Mouse (Mus musculus): ENCODE measurements around the gene Abca13. TPM values are rescaled to one million over a fixed set of nuclear protein-coding genes. Genes with fewer than 3 reads are reported as not detected.
"Not testable (repeated sequence)": the region's sequence is repeated elsewhere in the genome, so short reads cannot be mapped to it uniquely, and the experiment has no call there.

The Abca13 gene
- polyA plus RNA-seq, 1 experiment from 2014 or later = 0.13 TPM

DNA sequence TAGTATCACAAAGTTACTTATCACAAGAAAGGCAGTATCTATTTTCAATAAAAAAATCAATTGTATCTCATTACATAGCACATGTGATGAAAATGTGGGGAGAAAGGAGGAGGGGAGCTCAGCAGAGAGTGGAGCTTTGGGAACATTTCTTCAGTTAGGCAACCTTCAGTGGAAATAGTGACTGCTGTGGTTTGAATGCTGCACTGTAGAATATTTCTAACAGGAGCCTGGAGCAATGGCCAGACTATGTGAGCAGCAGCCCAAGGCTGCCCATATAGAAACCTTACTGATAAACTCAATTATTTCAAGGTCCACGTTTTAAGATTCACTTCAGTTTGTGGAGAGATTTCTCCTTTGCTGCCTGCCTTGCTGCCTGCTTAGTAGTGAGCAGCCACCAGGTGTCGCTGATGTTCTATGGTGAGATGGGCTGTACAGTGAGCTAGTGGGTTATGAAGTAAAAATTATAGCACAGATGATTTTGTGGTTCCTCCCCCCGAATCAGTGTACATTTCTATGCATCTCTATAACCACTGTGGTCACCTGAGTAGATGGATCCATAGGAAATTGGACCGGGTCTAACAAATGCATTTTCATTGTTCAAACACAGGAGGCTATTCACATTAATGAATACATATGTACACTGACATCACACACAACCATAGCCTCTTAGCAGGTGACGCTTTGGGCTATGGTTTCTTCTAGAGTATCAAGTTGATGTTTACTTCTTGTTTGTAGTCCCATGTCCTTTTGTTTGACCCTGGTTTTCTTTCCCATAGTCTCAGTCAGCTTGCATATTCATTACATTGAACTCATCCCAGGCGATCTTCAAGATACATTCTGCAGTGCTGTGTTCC lies 125.6 kb downstream of the Abca13 start:
- Histone ChIP-seq H3K4me2 (ENCODE audit: low read depth, low read length) (no peak overlapping the region), H3K27ac (ENCODE audit: low read length) (no peak overlapping the region), H3K4me3 (ENCODE audit: low read length) (no peak overlapping the region), H3K4me1 (replicated peaks; ENCODE audit: control insufficient read depth, insufficient read depth, low read length) (no peaks in the 10 kb centered on the region), H3K27me3 (ENCODE audit: control insufficient read depth, insufficient read depth, low read depth, low read length) (no peaks in the 10 kb centered on the region), H3K9ac (ENCODE audit: low read length) (no peak overlapping the region), H3K9me3 (ENCODE audit: control insufficient read depth, low read length) (no peaks in the 10 kb centered on the region), H3K36me3 (ENCODE audit: control insufficient read depth, insufficient read depth, low read length) (no peaks in the 10 kb centered on the region)
- peak; percentile 65; the same call in 1 of the 2 replicates for ATAC-seq (ENCODE audit: low read depth)
- WGBS = 28% methylated on average over 6 of the region's 6 CpGs

DNA sequence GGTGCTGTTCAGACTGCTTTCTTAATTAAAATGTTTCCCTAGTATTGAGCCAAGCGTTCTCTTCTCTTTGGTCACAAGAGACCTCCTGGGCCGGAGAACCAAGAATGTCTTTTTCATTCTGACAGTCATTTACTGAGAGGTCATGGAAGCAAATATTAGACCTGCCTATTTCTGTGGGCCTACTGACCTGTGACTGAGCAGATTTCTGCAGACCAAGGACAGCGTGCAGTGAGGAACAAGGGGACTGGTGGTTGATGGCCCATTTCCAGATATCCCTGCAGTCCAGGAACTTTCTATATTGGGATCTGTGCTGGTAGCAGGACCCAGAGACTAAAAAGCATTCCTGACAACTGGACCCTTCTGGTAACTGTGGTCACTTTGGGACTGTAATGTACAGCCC lies 146.4 kb downstream of the Abca13 start:
- no peak overlapping the region for H3K4me3 ChIP-seq (ENCODE audit: low read length)
- H3K4me2 ChIP-seq (ENCODE audit: low read depth, low read length) = no peak overlapping the region
- 73% methylated on average over 3 of the region's 3 CpGs for WGBS
- H3K27ac ChIP-seq (ENCODE audit: low read length) = no peak overlapping the region
- no peaks in the 10 kb centered on the region for H3K27me3 ChIP-seq (ENCODE audit: control insufficient read depth, insufficient read depth, low read depth, low read length)
- H3K4me1 ChIP-seq (replicated peaks; ENCODE audit: control insufficient read depth, insufficient read depth, low read length) = no peaks in the 10 kb centered on the region
- H3K9ac ChIP-seq (ENCODE audit: low read length) = no peak overlapping the region
- H3K36me3 ChIP-seq (ENCODE audit: control insufficient read depth, insufficient read depth, low read length) = no peaks in the 10 kb centered on the region
- H3K9me3 ChIP-seq (ENCODE audit: control insufficient read depth, low read length) = no peaks in the 10 kb centered on the region
- ATAC-seq (ENCODE audit: low read depth) = no peak

DNA sequence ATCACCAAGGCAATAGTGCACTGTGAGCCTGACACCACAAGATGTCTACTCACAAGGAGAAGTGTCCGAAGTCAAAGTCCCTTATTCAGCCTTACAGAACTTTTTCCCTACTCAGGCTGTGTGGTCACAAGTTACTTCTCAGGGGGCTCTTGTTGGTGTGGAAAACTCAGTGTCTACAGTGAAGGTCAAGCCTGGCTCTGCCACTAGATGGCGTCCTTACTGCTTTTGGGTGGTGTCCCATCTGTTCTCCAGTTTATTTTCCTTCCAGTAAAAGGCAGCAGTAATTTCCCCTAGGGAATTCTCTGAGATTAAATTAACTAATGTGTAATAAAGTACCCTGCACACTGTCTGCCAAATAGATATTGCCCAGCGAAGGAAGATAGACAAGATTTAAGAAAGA lies 156.0 kb downstream of the Abca13 start:
- Histone ChIP-seq H3K4me3 (ENCODE audit: low read length) (no peak overlapping the region), H3K4me2 (ENCODE audit: low read depth, low read length) (no peak overlapping the region), H3K9me3 (ENCODE audit: control insufficient read depth, low read length) (no peaks in the 10 kb centered on the region), H3K27me3 (ENCODE audit: control insufficient read depth, insufficient read depth, low read depth, low read length) (no peaks in the 10 kb centered on the region), H3K27ac (ENCODE audit: low read length) (no peak overlapping the region), H3K9ac (ENCODE audit: low read length) (no peak overlapping the region), H3K36me3 (ENCODE audit: control insufficient read depth, insufficient read depth, low read length) (no peaks in the 10 kb centered on the region), H3K4me1 (replicated peaks; ENCODE audit: control insufficient read depth, insufficient read depth, low read length) (no peaks in the 10 kb centered on the region)
- no peak for ATAC-seq (ENCODE audit: low read depth)
- 50% methylated on average over 3 of the region's 3 CpGs for WGBS

DNA sequence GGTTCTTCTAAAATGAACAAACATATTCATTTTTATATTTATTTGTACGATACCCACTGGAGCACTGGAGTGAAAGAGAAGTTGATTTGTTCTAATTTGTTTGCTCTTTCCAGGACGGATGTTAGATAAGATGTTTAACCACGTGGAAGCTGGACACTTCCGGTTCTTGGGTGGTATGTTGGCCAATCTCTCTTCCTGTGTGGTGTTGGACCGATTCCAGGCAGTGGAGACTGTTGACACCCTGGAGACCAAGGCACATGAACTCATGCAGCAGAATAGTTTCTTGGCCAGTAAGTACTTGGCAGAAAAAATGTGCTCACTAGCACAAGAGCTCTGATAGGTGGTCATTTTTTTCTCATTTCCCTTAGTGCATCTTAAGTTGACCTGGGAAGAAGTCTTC lies 181.4 kb downstream of the Abca13 start:
- Histone ChIP-seq H3K4me2 (ENCODE audit: low read depth, low read length) (no peak overlapping the region), H3K4me3 (ENCODE audit: low read length) (no peak overlapping the region), H3K27ac (ENCODE audit: low read length) (no peak overlapping the region), H3K4me1 (replicated peaks; ENCODE audit: control insufficient read depth, insufficient read depth, low read length) (no peaks in the 10 kb centered on the region; the same call in 1 of the 2 replicates), H3K36me3 (ENCODE audit: control insufficient read depth, insufficient read depth, low read length) (no peaks in the 10 kb centered on the region), H3K9me3 (ENCODE audit: control insufficient read depth, low read length) (no peaks in the 10 kb centered on the region), H3K27me3 (ENCODE audit: control insufficient read depth, insufficient read depth, low read depth, low read length) (no peaks in the 10 kb centered on the region), H3K9ac (ENCODE audit: low read length) (no peak overlapping the region)
- WGBS = 24% methylated on average over 5 of the region's 5 CpGs
- 0 out of 2 replicates have a peak, but pooled peaks have one; percentile 36 for ATAC-seq (ENCODE audit: low read depth)

DNA sequence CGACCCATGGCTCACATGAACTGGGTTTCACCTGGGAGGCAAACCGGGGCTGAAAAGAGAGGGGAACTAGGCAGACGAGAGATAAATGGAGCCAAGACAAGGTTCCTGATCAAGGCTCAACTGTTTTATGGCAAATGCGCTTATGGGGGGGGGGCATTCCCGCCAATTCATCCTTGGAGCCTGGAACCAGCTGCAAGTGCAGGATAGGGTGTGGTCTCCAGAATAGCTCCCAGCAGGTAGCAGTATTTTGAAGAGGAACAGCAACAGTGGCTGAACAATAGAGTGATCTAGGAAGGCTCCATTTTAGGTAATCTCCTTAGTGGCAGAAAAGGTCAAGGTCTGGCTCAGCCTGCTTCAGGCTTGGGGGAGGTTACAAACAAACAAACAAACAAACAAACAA lies 182.7 kb downstream of the Abca13 start:
- H3K27ac ChIP-seq (ENCODE audit: low read length); ATAC-seq (ENCODE audit: low read depth); H3K27me3 ChIP-seq (ENCODE audit: control insufficient read depth, insufficient read depth, low read depth, low read length); H3K36me3 ChIP-seq (ENCODE audit: control insufficient read depth, insufficient read depth, low read length); H3K9ac ChIP-seq (ENCODE audit: low read length); H3K4me1 ChIP-seq (replicated peaks; ENCODE audit: control insufficient read depth, insufficient read depth, low read length); H3K9me3 ChIP-seq (ENCODE audit: control insufficient read depth, low read length); H3K4me3 ChIP-seq (ENCODE audit: low read length); H3K4me2 ChIP-seq (ENCODE audit: low read depth, low read length): not testable (repeated sequence)
- 81% methylated on average over 5 of the region's 5 CpGs for WGBS

DNA sequence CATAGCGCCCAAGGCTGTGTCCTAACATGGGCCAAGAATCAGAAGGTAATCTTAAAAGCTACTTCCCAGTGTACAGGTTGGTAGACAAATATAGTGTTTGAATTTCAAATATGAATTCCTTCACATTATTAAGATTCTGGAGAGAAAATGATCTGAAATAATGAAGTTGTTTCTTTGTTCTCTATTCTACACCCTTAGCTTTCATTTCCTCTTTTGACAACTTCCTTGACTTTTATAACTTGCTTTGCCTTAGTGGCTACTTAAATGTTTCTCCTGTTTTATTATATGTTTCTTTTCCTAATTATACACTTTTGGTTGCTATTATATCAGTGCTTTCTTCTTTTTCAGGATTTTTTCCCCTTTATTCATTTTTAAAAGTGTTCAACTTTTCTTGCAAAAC lies 196.8 kb downstream of the Abca13 start:
- H3K27me3 ChIP-seq (ENCODE audit: control insufficient read depth, insufficient read depth, low read depth, low read length) = no peaks in the 10 kb centered on the region
- H3K27ac ChIP-seq (ENCODE audit: low read length) = no peak overlapping the region
- no peak overlapping the region for H3K9ac ChIP-seq (ENCODE audit: low read length)
- H3K4me1 ChIP-seq (replicated peaks; ENCODE audit: control insufficient read depth, insufficient read depth, low read length) = no peaks in the 10 kb centered on the region
- no peak for ATAC-seq (ENCODE audit: low read depth)
- H3K4me3 ChIP-seq (ENCODE audit: low read length) = no peak overlapping the region
- no peaks in the 10 kb centered on the region for H3K9me3 ChIP-seq (ENCODE audit: control insufficient read depth, low read length)
- H3K36me3 ChIP-seq (ENCODE audit: control insufficient read depth, insufficient read depth, low read length) = no peaks in the 10 kb centered on the region
- WGBS = 67% methylated on average over 1 of the region's 1 CpGs
- no peak overlapping the region for H3K4me2 ChIP-seq (ENCODE audit: low read depth, low read length)

DNA sequence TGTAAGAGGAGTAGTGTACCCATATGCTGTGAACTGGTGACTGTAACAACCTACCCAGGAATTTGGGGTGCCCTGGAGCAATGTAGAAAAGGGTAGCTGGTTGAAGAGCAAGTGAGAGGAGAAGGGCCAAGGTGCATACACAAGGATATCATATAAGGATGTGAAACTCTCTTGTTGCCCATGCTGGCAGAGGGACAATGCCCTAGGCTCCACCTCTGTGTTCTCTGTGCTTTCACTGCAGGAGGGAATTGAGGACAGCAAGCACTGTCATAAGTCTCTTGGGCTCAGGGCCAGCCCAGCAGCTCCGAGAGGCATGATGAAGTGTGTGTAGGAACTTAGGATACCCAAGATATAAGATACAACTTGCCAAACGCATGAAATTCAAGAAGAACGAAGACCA lies 225.2 kb downstream of the Abca13 start:
- Histone ChIP-seq H3K27ac (ENCODE audit: low read length) (no peak overlapping the region), H3K9ac (ENCODE audit: low read length) (no peak overlapping the region), H3K4me3 (ENCODE audit: low read length) (no peak overlapping the region), H3K4me1 (replicated peaks; ENCODE audit: control insufficient read depth, insufficient read depth, low read length) (no peaks in the 10 kb centered on the region), H3K27me3 (ENCODE audit: control insufficient read depth, insufficient read depth, low read depth, low read length) (no peaks in the 10 kb centered on the region), H3K4me2 (ENCODE audit: low read depth, low read length) (no peak overlapping the region), H3K9me3 (ENCODE audit: control insufficient read depth, low read length) (no peaks in the 10 kb centered on the region), H3K36me3 (ENCODE audit: control insufficient read depth, insufficient read depth, low read length) (no peaks in the 10 kb centered on the region)
- no peak for ATAC-seq (ENCODE audit: low read depth)
- WGBS = 66% methylated on average over 3 of the region's 3 CpGs

DNA sequence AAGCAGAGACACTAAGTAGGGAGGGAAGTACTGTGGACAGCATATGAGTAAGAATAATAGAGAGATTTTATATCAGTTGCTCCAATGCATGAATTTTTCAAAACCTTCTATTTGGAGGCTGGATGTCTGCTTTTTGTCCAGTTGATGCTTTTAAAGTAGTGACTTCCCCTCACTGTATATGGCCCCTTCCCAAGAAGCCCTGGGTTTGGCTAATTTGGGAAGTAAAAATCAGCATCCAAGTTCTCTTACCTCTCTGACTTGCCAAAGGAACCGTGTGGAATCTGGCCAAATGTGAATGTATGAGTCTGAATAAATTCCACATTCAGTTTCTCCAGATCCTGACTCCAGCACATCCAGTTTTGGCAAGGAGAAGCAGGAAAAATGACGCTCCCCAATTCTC lies 228.5 kb downstream of the Abca13 start:
- H3K9ac ChIP-seq (ENCODE audit: low read length) = no peak overlapping the region
- no peaks in the 10 kb centered on the region for H3K4me1 ChIP-seq (replicated peaks; ENCODE audit: control insufficient read depth, insufficient read depth, low read length)
- no peak overlapping the region for H3K4me2 ChIP-seq (ENCODE audit: low read depth, low read length)
- ATAC-seq (ENCODE audit: low read depth) = no peak
- no peaks in the 10 kb centered on the region for H3K36me3 ChIP-seq (ENCODE audit: control insufficient read depth, insufficient read depth, low read length)
- no peak overlapping the region for H3K27ac ChIP-seq (ENCODE audit: low read length)
- WGBS = 29% methylated on average over 2 of the region's 2 CpGs
- no peak overlapping the region for H3K4me3 ChIP-seq (ENCODE audit: low read length)
- H3K27me3 ChIP-seq (ENCODE audit: control insufficient read depth, insufficient read depth, low read depth, low read length) = no peaks in the 10 kb centered on the region
- H3K9me3 ChIP-seq (ENCODE audit: control insufficient read depth, low read length) = no peaks in the 10 kb centered on the region

DNA sequence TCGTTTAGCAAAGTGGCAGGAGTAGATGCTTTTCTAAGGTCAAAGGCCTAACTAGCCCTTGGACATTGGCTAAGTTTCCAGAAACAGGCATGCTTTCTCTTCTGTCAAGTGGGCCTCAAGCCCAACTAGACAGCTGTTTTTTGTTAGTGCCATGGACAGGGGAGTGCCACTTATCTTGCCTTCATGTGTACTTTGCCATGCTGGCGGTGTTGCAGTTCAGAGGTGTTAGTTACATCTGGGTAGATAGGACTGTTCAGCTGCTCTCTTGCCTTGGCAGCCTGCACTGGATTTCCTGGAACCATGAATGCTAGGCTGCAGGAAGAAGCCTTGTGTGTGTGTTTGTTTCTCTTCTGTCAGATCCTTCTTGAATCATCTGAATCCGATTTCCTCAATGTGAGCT lies 235.7 kb downstream of the Abca13 start:
- H3K4me1 ChIP-seq (replicated peaks; ENCODE audit: control insufficient read depth, insufficient read depth, low read length) = peaks cover 4% of the 10 kb centered on the region; the same call in 1 of the 2 replicates
- no peak overlapping the region for H3K4me2 ChIP-seq (ENCODE audit: low read depth, low read length)
- peak; percentile 70 for ATAC-seq (ENCODE audit: low read depth)
- 18% methylated on average over 3 of the region's 3 CpGs for WGBS
- no peaks in the 10 kb centered on the region for H3K36me3 ChIP-seq (ENCODE audit: control insufficient read depth, insufficient read depth, low read length)
- H3K27me3 ChIP-seq (ENCODE audit: control insufficient read depth, insufficient read depth, low read depth, low read length) = no peaks in the 10 kb centered on the region
- no peak overlapping the region for H3K9ac ChIP-seq (ENCODE audit: low read length)
- H3K27ac ChIP-seq (ENCODE audit: low read length) = no peak overlapping the region
- no peaks in the 10 kb centered on the region for H3K9me3 ChIP-seq (ENCODE audit: control insufficient read depth, low read length)
- no peak overlapping the region for H3K4me3 ChIP-seq (ENCODE audit: low read length)
